Mouse (Mus musculus) frontal cortex, postnatal 25 days (tissue): Measurements from ENCODE around the gene Tnfaip8l3.

Source experiments
- DNase-seq, 2 experiments: peaks; one replicate each; pipeline ENCODE4 v3.0.0; 2022; ENCODE audit warnings: low spot score in 2 of 2

Tnfaip8l3 gene

DNA sequence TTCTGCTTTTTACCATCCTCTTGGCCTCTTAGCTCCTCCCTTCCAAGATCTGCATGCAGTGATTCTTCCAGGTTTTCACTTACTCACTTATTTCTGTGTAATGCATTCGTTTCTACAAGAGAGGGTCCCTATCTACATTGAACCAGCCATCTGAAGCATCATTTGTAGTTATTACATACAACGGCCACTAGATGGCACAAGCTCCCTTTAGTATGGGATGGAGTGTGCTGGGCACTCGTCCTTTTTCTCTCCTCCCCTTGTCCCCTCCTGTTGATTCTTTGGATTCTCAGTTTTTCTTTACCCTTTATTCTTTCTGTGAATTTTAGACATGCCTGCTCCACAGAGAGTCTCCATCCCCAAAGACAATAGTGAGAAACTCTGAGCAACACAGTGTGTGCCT, 77.3 kb downstream of the Tnfaip8l3 start:
- DNase-seq, result no peak

DNA sequence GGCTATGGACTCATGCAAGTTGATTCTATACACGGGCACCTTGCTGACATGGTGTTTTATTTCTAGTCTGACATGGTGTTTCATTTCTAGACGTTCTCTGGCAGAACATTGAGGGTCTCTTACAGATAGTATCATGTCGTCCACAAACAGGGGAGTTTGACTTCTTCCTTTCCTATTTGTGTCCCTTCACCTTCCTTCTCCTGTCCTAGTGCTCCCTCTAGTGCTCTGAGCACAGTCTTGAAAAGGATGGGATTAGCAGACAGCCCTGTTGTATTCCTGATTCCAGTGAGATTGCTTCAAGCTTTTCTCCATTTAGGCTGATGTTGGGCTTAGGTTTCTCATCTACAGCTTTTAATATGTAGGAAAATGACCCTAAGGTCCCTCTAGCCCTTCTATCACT, 81.2 kb downstream of the Tnfaip8l3 start:
- DNase-seq, result no peak

DNA sequence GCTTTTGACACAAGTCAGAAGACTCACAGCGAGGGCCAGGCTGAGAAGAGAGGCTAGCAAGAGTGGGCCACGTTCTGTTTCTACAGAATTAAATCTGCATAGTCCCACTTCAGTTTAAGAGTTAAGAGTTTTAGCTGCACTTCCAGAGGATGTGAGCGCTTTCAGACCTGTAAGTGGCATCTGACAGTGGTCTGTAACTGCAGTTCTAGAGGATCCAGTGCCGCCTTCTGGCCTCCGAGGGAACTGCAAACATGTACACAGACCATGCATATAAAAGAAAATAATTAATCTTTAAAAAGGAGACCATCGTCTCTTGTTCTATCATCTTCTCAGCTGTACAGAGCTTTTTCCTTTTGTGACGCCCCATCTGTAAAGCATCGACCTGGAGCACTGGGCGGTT, 83.3 kb downstream of the Tnfaip8l3 start:
- DNase-seq, result peak in 1 of 2 experiments; percentile 41

DNA sequence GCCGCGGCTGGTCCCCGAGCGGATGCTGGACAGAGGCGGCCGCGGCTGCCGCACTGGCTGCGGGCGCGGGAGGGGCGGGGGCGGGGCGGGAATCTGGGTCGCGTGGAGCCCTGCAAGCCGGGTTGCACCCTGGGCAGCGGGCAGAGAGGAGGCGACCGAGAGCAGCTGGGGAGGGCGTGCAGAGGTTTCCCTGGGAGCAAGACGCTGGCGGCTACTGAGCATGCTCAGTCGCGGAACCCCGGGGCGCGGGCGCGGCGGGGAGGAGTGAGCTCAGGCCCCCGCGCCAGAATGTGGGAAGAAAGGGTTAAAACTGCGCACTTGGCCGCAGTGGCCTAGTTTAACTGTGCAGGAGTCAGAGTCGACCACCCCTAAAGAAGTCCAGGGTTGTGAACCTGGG, 93.1 kb downstream of the Tnfaip8l3 start, which contains the start of gene Elmod1:
Elmod1 (minus strand) TSS at position 180 of the 397 bp plus-strand sequence.
- DNase-seq, result peak; percentile 46 to 68

DNA sequence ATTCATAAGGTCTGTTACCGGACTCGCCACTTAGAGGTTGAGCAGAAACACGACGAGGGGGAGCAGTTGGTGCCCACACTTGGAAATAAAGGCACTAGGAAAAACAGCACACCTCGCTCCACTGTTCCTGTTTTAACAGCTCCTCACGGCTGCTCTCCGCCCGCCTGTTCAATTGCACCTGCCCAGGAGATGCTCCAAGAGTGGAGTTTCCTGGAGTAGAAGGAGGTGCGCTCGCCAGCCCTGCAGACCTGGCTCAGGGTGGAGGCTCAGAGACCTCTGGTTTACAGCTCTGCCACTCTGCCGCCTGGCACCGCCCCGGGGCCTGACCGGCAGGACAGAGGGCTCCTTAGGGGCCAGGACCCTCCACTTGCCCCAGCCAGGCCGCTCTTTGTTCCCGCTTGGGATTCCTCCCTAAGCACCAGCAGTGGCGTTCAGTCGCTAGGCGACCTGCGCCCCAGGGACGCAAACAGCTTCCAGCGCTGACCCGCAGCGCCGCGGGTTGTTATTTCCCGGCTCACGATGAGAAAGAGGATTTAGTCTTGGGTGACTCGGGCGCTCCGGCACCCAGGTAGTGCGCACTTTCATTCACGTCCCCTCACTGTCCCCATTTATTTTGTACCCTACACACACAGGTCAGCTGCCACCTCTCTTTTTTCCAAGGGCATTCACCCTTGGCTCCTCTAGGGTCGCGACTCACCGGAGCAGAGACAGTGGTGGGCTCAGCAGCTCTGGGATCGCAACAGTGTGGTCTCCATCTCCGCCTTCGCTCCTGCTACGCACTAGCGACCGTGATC, 93.7 kb downstream of the Tnfaip8l3 start:
- peak in 1 of 2 experiments; percentile 35 for DNase-seq

DNA sequence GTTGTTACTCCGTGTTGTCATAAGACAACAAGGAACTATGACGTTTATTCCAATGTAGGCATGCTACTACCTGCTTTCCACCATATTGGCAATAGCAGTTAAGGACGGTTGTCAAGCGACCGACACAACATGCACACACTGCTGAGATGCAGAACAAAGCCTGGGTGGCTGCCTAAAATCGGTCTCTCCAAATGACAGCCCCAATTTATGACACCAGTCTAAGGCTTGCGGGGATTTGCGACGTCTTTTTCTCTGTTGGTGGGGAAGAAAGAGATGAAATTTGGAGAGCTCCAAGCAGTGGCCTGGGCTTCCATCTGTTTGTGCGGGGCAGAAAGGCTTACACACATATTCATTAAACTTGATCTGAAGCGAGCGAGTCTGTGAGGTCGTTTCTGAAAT, 94.3 kb downstream of the Tnfaip8l3 start:
- no peak for DNase-seq
